Mouse (Mus musculus) bone marrow macrophage, adult 2 months (primary cell): ENCODE measurements around the gene Spef2.

Experiments used
- CTCF ChIP-seq: IDR thresholded peaks from 2 replicates; pipeline ENCODE4 v1.5.1; 2012; ENCODE audit warnings: low read depth, mild to moderate bottlenecking, low read length, moderate library complexity
- POLR2A ChIP-seq: IDR thresholded peaks from 2 replicates; pipeline ENCODE4 v1.6.1; 2012; ENCODE audit warnings: mild to moderate bottlenecking, low read depth, low read length, borderline replicate concordance

DNA sequence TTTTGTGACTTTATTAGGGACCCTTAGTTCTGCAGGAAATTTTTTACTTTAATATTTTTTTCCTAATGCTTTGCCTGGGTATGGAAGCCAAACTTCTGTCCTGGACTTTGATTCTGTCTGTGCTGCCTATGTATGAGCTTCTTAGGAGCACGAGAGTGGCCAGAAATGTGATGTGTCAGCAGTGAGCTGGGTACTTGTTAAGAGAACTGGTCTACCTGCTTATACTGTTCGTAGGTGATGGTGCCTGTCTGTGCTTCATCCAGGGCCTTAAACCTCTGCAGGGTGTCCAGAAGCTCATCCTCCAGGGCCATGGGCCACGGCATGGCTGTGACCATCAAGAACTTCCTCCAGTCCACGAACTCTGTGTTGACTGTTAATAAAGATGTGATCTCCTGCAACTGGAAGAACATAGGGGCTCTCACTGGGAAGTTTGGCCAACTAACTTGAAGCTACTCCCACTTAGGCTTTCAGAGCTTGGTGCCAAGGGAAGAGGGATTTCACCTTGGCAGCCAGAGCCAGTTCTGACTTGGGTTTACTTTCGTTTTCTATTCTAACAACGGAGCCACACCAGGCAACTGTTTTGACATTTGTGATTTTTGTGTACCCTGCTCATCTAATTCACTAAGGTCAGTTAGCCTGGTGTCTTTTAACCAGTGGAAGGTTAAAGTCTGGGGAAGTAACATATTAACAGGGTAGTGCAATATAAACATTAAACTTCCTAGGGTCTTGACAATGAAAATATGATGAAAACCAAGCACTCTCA lies 152.2 kb downstream of the Spef2 start:
- no peak for TF ChIP-seq CTCF
- no peak for TF ChIP-seq POLR2A
